9 mouse cellular contexts compared by ENCODE assay signal in genomic region chr11:30222636-30223035, GRCm38 (mm10). TPM values are rescaled to one million over a fixed set of nuclear protein-coding genes. Genes with fewer than 3 reads are reported as not detected.
DNase-seq lines count a peak whose midpoint lies in the region; ATAC-seq and TF ChIP-seq lines count a peak whose summit lies in the region.
"Had no signal": no experiment of that assay in that cellular context is flagged by ENCODE, and none has a peak within 500 bp of the region (broad histone marks: within the 10 kb centered on the region; RNA-seq: fewer than 3 reads in every experiment).

No protein-coding gene starts in this region.

- H3K4me3 ChIP-seq in forebrain, embryonic 11.5 days (ENCODE audit: low read depth, low read length): no peak overlapping the region
- H3K4me3 ChIP-seq in forebrain, embryonic 12.5 days (replicated peaks): no peak overlapping the region
- H3K4me3 ChIP-seq in thymus, adult 2 months (ENCODE audit: control insufficient read depth, insufficient read depth, low read length): no peak overlapping the region
- H3K4me3 ChIP-seq: lung, embryonic 15.5 days had no signal

- TF ChIP-seq CTCF in thymus, adult 2 months (IDR thresholded peaks at IDR 0.05; ENCODE audit: borderline replicate concordance, control insufficient read depth, extremely low read depth, insufficient read depth, low read length, poor library complexity): no peak

- H3K4me2 ChIP-seq in forebrain, embryonic 11.5 days (ENCODE audit: low read depth, low read length, severe bottlenecking): no peak overlapping the region
- H3K4me2 ChIP-seq in forebrain, embryonic 12.5 days: no peak overlapping the region
- H3K4me2 ChIP-seq: lung, embryonic 15.5 days had no signal

- no peaks in the 10 kb centered on the region for H3K36me3 ChIP-seq in forebrain, embryonic 11.5 days (ENCODE audit: control insufficient read depth, insufficient read depth, low read length)
- H3K36me3 ChIP-seq in forebrain, embryonic 12.5 days (replicated peaks): 0 out of 2 replicates have a peak, but pooled peaks cover 3% of the 10 kb centered on the region
- H3K36me3 ChIP-seq in thymus, adult 2 months (ENCODE audit: control insufficient read depth, insufficient read depth, low read length): no peaks in the 10 kb centered on the region

- H3K27ac ChIP-seq in forebrain, embryonic 11.5 days (ENCODE audit: low read depth, low read length): no peak overlapping the region
- H3K27ac ChIP-seq in forebrain, embryonic 12.5 days: no peak overlapping the region
- no peak overlapping the region for H3K27ac ChIP-seq in thymus, adult 2 months (ENCODE audit: control insufficient read depth, insufficient read depth, low read length)
- H3K27ac ChIP-seq: lung, embryonic 15.5 days had no signal

- TF ChIP-seq POLR2A in thymus, adult 2 months (IDR thresholded peaks at IDR 0.05; ENCODE audit: control insufficient read depth, extremely low read depth, insufficient read depth, low read length, poor library complexity): no peak

- peak; percentile 53 for ATAC-seq in forebrain, embryonic 11.5 days (replicated peaks; ENCODE audit: low FRiP score)
- no peak for ATAC-seq in forebrain, embryonic 12.5 days (ENCODE audit: low FRiP score)

- intact Hi-C loops in left cerebral cortex, postnatal 10 days (cut with DNase I): no loop called here

- H3K4me1 ChIP-seq in forebrain, embryonic 11.5 days (replicated peaks; ENCODE audit: control insufficient read depth, insufficient read depth, low read length): no peaks in the 10 kb centered on the region
- H3K4me1 ChIP-seq in forebrain, embryonic 12.5 days: no peaks in the 10 kb centered on the region
- no peaks in the 10 kb centered on the region for H3K4me1 ChIP-seq in thymus, adult 2 months (replicated peaks; ENCODE audit: control insufficient read depth, insufficient read depth, low read length)
- H3K4me1 ChIP-seq: lung, embryonic 15.5 days had no signal

- H3K9me3 ChIP-seq in forebrain, embryonic 11.5 days (ENCODE audit: control insufficient read depth, low read length): no peaks in the 10 kb centered on the region
- no peaks in the 10 kb centered on the region for H3K9me3 ChIP-seq in forebrain, embryonic 12.5 days
- H3K9me3 ChIP-seq: lung, embryonic 15.5 days had no signal

- no peaks in the 10 kb centered on the region for H3K27me3 ChIP-seq in forebrain, embryonic 11.5 days (ENCODE audit: control insufficient read depth, insufficient read depth, low read length)
- no peaks in the 10 kb centered on the region for H3K27me3 ChIP-seq in forebrain, embryonic 12.5 days
- H3K27me3 ChIP-seq in thymus, adult 2 months (ENCODE audit: control insufficient read depth, insufficient read depth, low read length): no peaks in the 10 kb centered on the region
- H3K27me3 ChIP-seq: lung, embryonic 15.5 days had no signal

- DNase-seq in forebrain, embryonic 11.5 days (ENCODE audit: low spot score): no peak
- peak; percentile 21 for DNase-seq in ovary, postnatal 14 days (ENCODE audit: low spot score)
- DNase-seq in ovary, postnatal 10 days (ENCODE audit: low spot score): no peak
- DNase-seq in induced T-regulatory cell, adult 2 months (ENCODE audit: low read depth): peak; percentile 75
- DNase-seq in thymus, adult 2 months: peak; percentile 44
- no peak for DNase-seq in left cerebral cortex, postnatal 10 days (ENCODE audit: extremely low spot score in 1 of 2, low spot score in 2 of 2)
- DNase-seq in urinary bladder, adult 2 months (ENCODE audit: low spot score): no peak

- 15% methylated on average over 2 of the region's 2 CpGs for WGBS in forebrain, embryonic 11.5 days
- WGBS in forebrain, embryonic 12.5 days: 22% methylated on average over 2 of the region's 2 CpGs
- WGBS in thymus, adult 2 months: 20% methylated on average over 2 of the region's 2 CpGs

- no peak overlapping the region for H3K9ac ChIP-seq in forebrain, embryonic 11.5 days (ENCODE audit: low read length)
- H3K9ac ChIP-seq in forebrain, embryonic 12.5 days: no peak overlapping the region
- H3K9ac ChIP-seq: lung, embryonic 15.5 days had no signal

RNA-seq across cellular contexts. Expression of gene Sptbn1, which starts 45.3 kb away (rescaled TPM):
- 74.8 and 77.2 TPM in 2 replicates for polyA plus RNA-seq in forebrain, embryonic 11.5 days (2014; fragmentation: Nextera tagmentation; extraction: Ambion mirVana)
- 84.4 and 85.9 TPM in 2 replicates for polyA plus RNA-seq in forebrain, embryonic 12.5 days (2016; fragmentation: Nextera tagmentation; extraction: Ambion mirVana)
- polyA plus RNA-seq in thymus, adult 2 months (2012; rRNA removed): 48.2 and 48.5 TPM in 2 replicates
- 100 to 1,000 TPM; 780 to 786 TPM for total RNA-seq in left cerebral cortex, postnatal 10 days (2021)
- 174 and 223 TPM in 2 replicates for polyA plus RNA-seq in urinary bladder, adult 2 months (2012; rRNA removed)

Comparison
In these comparisons a context has a peak if more than half of its experiments do, and no peak if none do; other contexts are left out.
1. DNase-seq: peak in ovary, postnatal 14 days (single experiment), induced T-regulatory cell, adult 2 months (single experiment) and thymus, adult 2 months (single experiment); none in forebrain, embryonic 11.5 days (single experiment), ovary, postnatal 10 days (single experiment), left cerebral cortex, postnatal 10 days (0 of 2) and urinary bladder, adult 2 months (single experiment).